10 mouse cellular contexts compared by ENCODE assay signal in genomic region chr12:71905640-71906320, GRCm38 (mm10).
DNase-seq lines count a peak whose midpoint lies in the region; ATAC-seq lines count a peak whose summit lies in the region.
"Had no signal": no experiment of that assay in that cellular context is flagged by ENCODE, and none has a peak within 500 bp of the region (broad histone marks: within the 10 kb centered on the region; RNA-seq: fewer than 3 reads in every experiment).

No protein-coding gene starts in this region.

- WGBS in hindbrain, embryonic 16.5 days, result 86% methylated on average over 13 of the region's 13 CpGs

- peaks cover 10% of the 10 kb centered on the region; the same call in 1 of the 2 replicates for H3K36me3 ChIP-seq in hindbrain, embryonic 16.5 days (ENCODE audit: control insufficient read depth, insufficient read depth, low read length)

- peak overlapping the region; percentile 29; the same call in 1 of the 2 replicates for H3K27ac ChIP-seq in hindbrain, embryonic 16.5 days (ENCODE audit: low read depth, low read length)
- H3K27ac ChIP-seq: macrophage had no signal

- H3K4me2 ChIP-seq in hindbrain, embryonic 16.5 days (ENCODE audit: low read length), result no peak overlapping the region

- ATAC-seq in hindbrain, embryonic 16.5 days, result no peak

- no peaks in the 10 kb centered on the region for H3K27me3 ChIP-seq in hindbrain, embryonic 16.5 days (replicated peaks; ENCODE audit: control insufficient read depth, insufficient read depth, low read length)

- no peak overlapping the region for H3K4me3 ChIP-seq in hindbrain, embryonic 16.5 days (ENCODE audit: low read length)
- H3K4me3 ChIP-seq: erythroblast, embryonic 14.5 days had no signal

- H3K9me3 ChIP-seq in hindbrain, embryonic 16.5 days (ENCODE audit: control insufficient read depth, low read length), result no peaks in the 10 kb centered on the region

- H3K9ac ChIP-seq in hindbrain, embryonic 16.5 days (ENCODE audit: low read depth, low read length), result no peak overlapping the region

- peak; percentile 36 for DNase-seq in kidney, adult 18-20 months
- no peak for DNase-seq in kidney, postnatal 4 days
- DNase-seq in NIH3T3 (ENCODE audit: low read depth) (peak; percentile 81), adipocyte (ENCODE audit: low spot score) (peak; percentile 83)
- no peak for DNase-seq in thymus, adult 18-20 months
- DNase-seq in left cerebral cortex, adult 9 months (ENCODE audit: low spot score in 2 of 2), result no peak
- DNase-seq: thymus, postnatal 36 days had no signal

- peaks cover 19% of the 10 kb centered on the region for H3K4me1 ChIP-seq in hindbrain, embryonic 16.5 days (ENCODE audit: control insufficient read depth, insufficient read depth, low read depth, low read length)

Comparison
In these comparisons a context has a peak if more than half of its experiments do, and no peak if none do; other contexts are left out.
1. DNase-seq: peak in kidney, adult 18-20 months (single experiment), NIH3T3 (single experiment) and adipocyte (single experiment); none in kidney, postnatal 4 days (0 of 2), thymus, adult 18-20 months (0 of 2) and left cerebral cortex, adult 9 months (0 of 2).